Mouse (Mus musculus): ENCODE data around the gene Dnah1.

DNA sequence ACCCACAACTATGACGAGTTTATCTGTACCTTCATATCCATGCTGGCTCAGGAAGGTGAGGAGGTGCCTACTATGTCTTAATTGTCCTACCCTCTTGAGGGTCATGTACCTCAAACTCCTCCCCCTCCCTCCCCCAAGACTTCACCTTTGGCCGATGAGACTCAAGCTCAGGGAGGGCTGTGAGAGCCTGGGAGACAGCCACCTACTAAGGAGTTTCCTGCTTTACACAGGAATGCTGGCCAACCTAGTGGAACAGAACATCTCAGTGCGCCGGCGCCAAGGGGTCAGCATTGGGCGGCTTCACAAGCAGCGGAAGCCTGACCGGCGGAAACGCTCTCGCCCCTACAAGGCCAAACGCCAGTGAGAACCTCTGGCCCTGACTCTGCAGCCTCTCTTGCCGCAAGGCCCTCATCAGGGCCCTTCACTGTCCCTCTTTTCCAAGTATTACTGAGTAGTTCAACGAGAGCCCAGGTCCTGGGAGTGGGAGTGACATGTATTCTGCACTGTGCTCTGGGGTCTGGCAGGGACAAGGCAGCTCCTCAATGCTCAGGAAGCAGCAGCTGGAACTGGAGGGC, 65.1 kb downstream of the Dnah1 start:
- no peak for TF ChIP-seq EP300 (optimal IDR thresholded peaks at IDR 0.05)
- no peak for TF ChIP-seq CTCF (IDR thresholded peaks at IDR 0.05; ENCODE audit: low read depth)

All from stomach, postnatal 0 days (tissue).